In genomic region chr12:21263256-21263655, GRCm38 (mm10) we compare ENCODE assay signal across 31 mouse cellular contexts. TPM values are rescaled to one million over a fixed set of nuclear protein-coding genes. Genes with fewer than 3 reads are reported as not detected.
A peak's percentile ranks its signal among the peaks of the same experiment; 100 is the strongest.
DNase-seq lines count a peak whose midpoint lies in the region; ATAC-seq and TF ChIP-seq lines count a peak whose summit lies in the region.
"Had no signal": no experiment of that assay in that cellular context is flagged by ENCODE, and none has a peak within 500 bp of the region (broad histone marks: within the 10 kb centered on the region; RNA-seq: fewer than 3 reads in every experiment).

No protein-coding gene starts in this region.

- no peak for TF ChIP-seq EP300 in heart, adult 2 months (IDR thresholded peaks at IDR 0.05; ENCODE audit: insufficient read depth, low read depth, low read length)

- WGBS in heart, adult 2 months: 97% methylated on average over 5 of the region's 5 CpGs

- H3K9ac ChIP-seq in heart, adult 2 months (ENCODE audit: low read depth, low read length): no peak overlapping the region
- H3K9ac ChIP-seq: embryonic facial prominence, embryonic 13.5 days; forebrain, embryonic 12.5 days; forebrain, postnatal 0 days; heart, embryonic 12.5 days; hindbrain, embryonic 12.5 days; intestine, embryonic 15.5 days; liver, embryonic 12.5 days; liver, postnatal 0 days had no signal

- H3K27me3 ChIP-seq in heart, adult 2 months (ENCODE audit: control insufficient read depth, insufficient read depth, low read length): no peaks in the 10 kb centered on the region
- H3K27me3 ChIP-seq: embryonic facial prominence, embryonic 13.5 days; forebrain, embryonic 12.5 days; heart, embryonic 12.5 days; hindbrain, embryonic 12.5 days; intestine, embryonic 15.5 days; liver, embryonic 12.5 days had no signal

- intact Hi-C loops in heart, adult 2 months (cut with DNase I): loop anchor here (5.0 kb wide), 1 partner anchor 106 kb away; no protein-coding TSS in a partner anchor

- peaks cover 15% of the 10 kb centered on the region for H3K4me1 ChIP-seq in heart, adult 2 months (ENCODE audit: control insufficient read depth, insufficient read depth, low read length)
- H3K4me1 ChIP-seq in brown adipose tissue, adult 24 weeks (ENCODE audit: control insufficient read depth, insufficient read depth, insufficient read length, low read length): peaks cover 19% of the 10 kb centered on the region
- H3K4me1 ChIP-seq: embryonic facial prominence, embryonic 13.5 days; forebrain, embryonic 12.5 days; hindbrain, embryonic 12.5 days had no signal

- TF ChIP-seq POLR2A in heart, adult 2 months (IDR thresholded peaks at IDR 0.05; ENCODE audit: insufficient read depth, low read depth, low read length): no peak

- no peak overlapping the region for H3K4me3 ChIP-seq in heart, adult 2 months
- no peak overlapping the region for H3K4me3 ChIP-seq in brown adipose tissue, adult 24 weeks (ENCODE audit: insufficient read depth, low read depth, low read length)
- H3K4me3 ChIP-seq: embryonic facial prominence, embryonic 13.5 days; erythroblast, embryonic 14.5 days; forebrain, embryonic 12.5 days; heart, embryonic 12.5 days; hindbrain, embryonic 12.5 days; intestine, embryonic 15.5 days; liver, embryonic 12.5 days had no signal

- TF ChIP-seq CTCF in heart, adult 2 months (IDR thresholded peaks at IDR 0.05): no peak

- H3K79me2 ChIP-seq in heart, adult 2 months (replicated peaks; ENCODE audit: control insufficient read depth, insufficient read depth, low read length): no peaks in the 10 kb centered on the region

- H3K27ac ChIP-seq in heart, adult 2 months: peak overlapping the region; percentile 94
- H3K27ac ChIP-seq in brown adipose tissue, adult 24 weeks (replicated peaks; ENCODE audit: low read depth, low read length): peak overlapping the region; percentile 82
- H3K27ac ChIP-seq: embryonic facial prominence, embryonic 13.5 days; forebrain, embryonic 12.5 days; hindbrain, embryonic 12.5 days; hindbrain, postnatal 0 days; intestine, embryonic 15.5 days; liver, embryonic 12.5 days; macrophage had no signal

- DNase-seq in heart, adult 2 months: no peak
- no peak for DNase-seq in heart, adult 8-10 months (ENCODE audit: low spot score)
- DNase-seq in layer of hippocampus, adult 11-12 months (ENCODE audit: low spot score): peak; percentile 36
- DNase-seq in layer of hippocampus, postnatal 25 days (ENCODE audit: extremely low spot score in 1 of 2, low spot score in 1 of 2): no peak
- peak; percentile 70 for DNase-seq in brain, adult 2 months (ENCODE audit: low read depth, low spot score)
- DNase-seq in adrenal gland, adult 2 months: no peak
- DNase-seq: adrenal gland, postnatal 36 days; B cell, adult 2 months; cerebellum, adult 9-10 months; embryo, embryonic 11 days; forebrain, postnatal 0 days; gastrocnemius, postnatal 10 days; kidney, adult 8-10 months; kidney, postnatal 10 days; left cerebral cortex, postnatal 4 days; liver, postnatal 0 days; midbrain, embryonic 14.5 days; right cerebral cortex, postnatal 14 days; spleen, adult 18-20 months; thymus, postnatal 14 days had no signal

- no peak for ATAC-seq in erythroid progenitor cell, adult 5-6 weeks (replicated peaks; ENCODE audit: low FRiP score, poor library complexity, severe bottlenecking)
- ATAC-seq: forebrain, postnatal 0 days; hindbrain, postnatal 0 days; intestine, embryonic 15.5 days; liver, embryonic 12.5 days; liver, postnatal 0 days had no signal

- H3K36me3 ChIP-seq in heart, adult 2 months (ENCODE audit: control insufficient read depth, insufficient read depth, low read length): peaks cover 7% of the 10 kb centered on the region

RNA-seq across cellular contexts. Expression of gene Cpsf3, which starts 21.9 kb away (rescaled TPM):
- 10 to 100 TPM; 32.5 to 39.0 TPM for total RNA-seq in heart, adult 2 months (2021)
- 19.3 and 30.8 TPM in 2 replicates for polyA plus RNA-seq in heart, adult 2 months (2012; rRNA removed)
- total RNA-seq in heart, adult 8-10 months (2022): 10 to 100 TPM; 36.6 to 37.8 (median 37.7) TPM
- total RNA-seq in layer of hippocampus, postnatal 25 days (2021): 10 to 100 TPM; 48.2 to 50.7 TPM
- 28.3 and 50.8 TPM in 2 replicates for polyA plus RNA-seq in brown adipose tissue, adult 24 weeks (2012; ENCODE audit: insufficient read depth, insufficient read length, missing spikeins)
- 10 to 100 TPM; 63.9 to 67.1 TPM for total RNA-seq in adrenal gland, adult 2 months (2021)
- 12.9 and 21.2 TPM in 2 replicates for polyA plus RNA-seq in adrenal gland, adult 2 months (2012; rRNA removed)
- total RNA-seq in erythroid progenitor cell, adult 5-6 weeks (2015; ENCODE audit: low replicate concordance): 13.7 and 68.3 TPM in 2 replicates
- total RNA-seq in erythroid progenitor cell, adult 5-6 weeks (2017; ENCODE audit: low replicate concordance): 15.6 and 17.2 TPM in 2 replicates

RNA-seq across cellular contexts. Expression of gene Itgb1bp1, which starts 22.8 kb away (rescaled TPM):
- 10 to 100 TPM; 42.4 to 50.6 TPM for total RNA-seq in heart, adult 2 months (2021)
- 15.2 and 26.8 TPM in 2 replicates for polyA plus RNA-seq in heart, adult 2 months (2012; rRNA removed)
- 10 to 100 TPM; 41.9 to 54.9 (median 43.9) TPM for total RNA-seq in heart, adult 8-10 months (2022)
- total RNA-seq in layer of hippocampus, postnatal 25 days (2021): 10 to 100 TPM; 44.4 to 48.6 TPM
- 47.8 and 56.6 TPM in 2 replicates for polyA plus RNA-seq in brown adipose tissue, adult 24 weeks (2012; ENCODE audit: insufficient read depth, insufficient read length, missing spikeins)
- 10 to 100 TPM; 82.2 to 97.0 TPM for total RNA-seq in adrenal gland, adult 2 months (2021)
- polyA plus RNA-seq in adrenal gland, adult 2 months (2012; rRNA removed): 12.6 and 18.8 TPM in 2 replicates
- 14.4 and 15.1 TPM in 2 replicates for total RNA-seq in erythroid progenitor cell, adult 5-6 weeks (2015; ENCODE audit: low replicate concordance)
- 11.8 and 15.7 TPM in 2 replicates for total RNA-seq in erythroid progenitor cell, adult 5-6 weeks (2017; ENCODE audit: low replicate concordance)

RNA-seq across cellular contexts. Expression of gene Iah1, which starts 52.9 kb away (rescaled TPM):
- total RNA-seq in heart, adult 2 months (2021): 10 to 100 TPM; 12.6 to 13.5 TPM
- polyA plus RNA-seq in heart, adult 2 months (2012; rRNA removed): 28.4 and 30.5 TPM in 2 replicates
- total RNA-seq in heart, adult 8-10 months (2022): 10 to 100 TPM; 13.4 to 20.0 (median 16.6) TPM
- 10 to 100 TPM; 13.5 to 14.3 TPM for total RNA-seq in layer of hippocampus, postnatal 25 days (2021)
- 84.5 and 100 TPM in 2 replicates for polyA plus RNA-seq in brown adipose tissue, adult 24 weeks (2012; ENCODE audit: insufficient read depth, insufficient read length, missing spikeins)
- 10 to 100 TPM; 61.2 to 65.0 TPM for total RNA-seq in adrenal gland, adult 2 months (2021)
- 68.7 and 108 TPM in 2 replicates for polyA plus RNA-seq in adrenal gland, adult 2 months (2012; rRNA removed)
- total RNA-seq in erythroid progenitor cell, adult 5-6 weeks (2015; ENCODE audit: low replicate concordance): 15.1 and 20.9 TPM in 2 replicates
- 9.2 and 16.3 TPM in 2 replicates for total RNA-seq in erythroid progenitor cell, adult 5-6 weeks (2017; ENCODE audit: low replicate concordance)

Comparison
In these comparisons a context has a peak if more than half of its experiments do, and no peak if none do; other contexts are left out.
1. DNase-seq: peak in layer of hippocampus, adult 11-12 months (single experiment) and brain, adult 2 months (single experiment); none in heart, adult 2 months (0 of 2), heart, adult 8-10 months (single experiment), layer of hippocampus, postnatal 25 days (0 of 2) and adrenal gland, adult 2 months (single experiment).